Mouse (Mus musculus): Measurements from ENCODE around the gene Arih1. TPM values are rescaled to one million over a fixed set of nuclear protein-coding genes. Genes with fewer than 3 reads are reported as not detected.

The Arih1 gene
- total RNA-seq, 2 experiments from 2014 or later = 106 TPM

GRCm38 (mm10) chr9:59487331-59487730 is 913 bp upstream of the Arih1 start:
- no peak for DNase-seq (ENCODE audit: low spot score in 2 of 2)
- no peak for TF ChIP-seq CTCF (conservative IDR thresholded peaks at IDR 0.05)
- Histone ChIP-seq H3K4me3 (peak overlapping the region; percentile 55), H3K27ac (peak overlapping the region; percentile 92)

DNA sequence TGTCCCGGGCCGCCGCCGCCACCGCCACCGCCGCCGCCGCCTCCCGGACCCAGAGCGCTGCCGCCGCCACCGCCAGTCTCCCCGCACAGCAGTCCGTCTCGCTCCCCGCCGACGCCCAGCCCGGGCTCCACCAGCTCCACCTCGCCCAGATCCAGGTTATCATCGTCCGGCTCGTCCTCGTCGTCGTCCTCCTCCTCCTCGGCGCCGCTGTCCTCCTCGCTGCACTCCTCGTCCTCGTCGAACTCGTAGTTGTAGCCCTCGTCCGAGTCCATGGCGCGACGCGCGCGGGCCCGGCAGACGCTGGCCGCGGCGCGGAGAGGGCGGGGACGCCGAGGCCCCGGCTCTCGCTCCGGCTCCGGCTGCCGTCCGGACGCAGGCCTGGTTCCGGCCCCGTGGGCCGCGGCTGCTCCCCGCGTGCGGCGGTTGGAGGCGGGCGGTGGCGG is 321 bp downstream of the Arih1 start:
- TF ChIP-seq CTCF (conservative IDR thresholded peaks at IDR 0.05) = no peak
- DNase-seq (ENCODE audit: low spot score in 2 of 2) = no peak
- H3K27ac ChIP-seq = peak overlapping the region; percentile 92
- H3K4me3 ChIP-seq = peak overlapping the region; percentile 55

DNA sequence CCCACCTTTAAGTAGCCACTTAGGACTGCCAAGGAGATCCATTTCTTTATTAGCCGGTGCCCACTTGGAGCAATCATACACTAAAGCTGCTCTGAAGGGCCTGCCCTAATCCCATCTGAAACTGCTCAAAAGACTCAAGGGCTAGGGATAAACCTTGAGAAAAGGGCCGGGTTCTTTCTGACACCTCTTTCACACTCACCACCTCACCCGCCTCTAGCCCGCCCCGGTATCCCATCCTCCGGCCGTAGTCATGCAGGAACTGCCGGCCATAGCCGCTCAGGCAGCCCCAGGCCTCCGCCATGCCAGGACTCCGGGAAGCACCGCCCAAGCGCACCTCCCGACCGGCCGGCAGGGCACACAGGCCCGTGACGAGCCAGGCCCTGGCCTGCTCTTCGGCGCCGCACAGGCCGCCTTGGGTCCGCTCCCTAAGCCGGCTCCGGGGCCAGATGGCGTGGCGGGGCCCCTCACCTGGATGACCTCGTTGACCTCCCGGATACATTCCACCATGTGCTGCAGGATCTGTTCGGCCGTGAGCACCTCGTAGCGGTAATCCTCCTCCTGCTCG is 825 bp downstream of the Arih1 start:
- peak overlapping the region; percentile 92 for H3K27ac ChIP-seq
- peak overlapping the region; percentile 55 for H3K4me3 ChIP-seq
- peak; percentile 52 for TF ChIP-seq CTCF (conservative IDR thresholded peaks at IDR 0.05)
- peak; percentile 29 to 36 for DNase-seq (ENCODE audit: low spot score in 2 of 2)

DNA sequence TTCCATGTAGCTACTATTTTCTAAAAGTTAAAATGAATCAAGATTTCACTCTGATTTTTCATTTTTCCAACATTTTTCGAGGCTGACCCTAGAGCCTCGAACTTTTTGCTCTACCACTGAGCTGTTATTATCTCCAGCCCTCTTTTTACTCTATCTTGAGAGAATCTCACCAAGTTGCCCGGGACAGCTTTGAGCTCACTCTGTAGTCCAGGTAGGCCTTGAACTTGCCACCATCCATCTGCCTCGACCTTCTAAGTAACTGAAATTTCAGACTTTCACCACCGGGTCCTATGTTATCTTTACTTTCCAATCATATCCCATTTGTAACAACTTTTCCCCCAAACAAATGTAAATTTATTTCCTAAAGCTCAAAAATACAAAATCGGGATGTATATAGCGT is 1.7 kb downstream of the Arih1 start:
- no peak for TF ChIP-seq CTCF (conservative IDR thresholded peaks at IDR 0.05)

GRCm38 (mm10) chr9:59482419-59482818 is 4.0 kb downstream of the Arih1 start:
- no peak overlapping the region for H3K27ac ChIP-seq
- H3K4me3 ChIP-seq = no peak overlapping the region
- peak; percentile 77 for TF ChIP-seq CTCF (conservative IDR thresholded peaks at IDR 0.05)
- no peak for DNase-seq (ENCODE audit: low spot score in 2 of 2)

More for the DNA sequence above, 1.7 kb downstream of the Arih1 start:
- no peak for DNase-seq (ENCODE audit: low spot score in 2 of 2)
- Histone ChIP-seq H3K4me3 (peak overlapping the region; percentile 55), H3K27ac (peak overlapping the region; percentile 92)

- TF ChIP-seq CTCF (conservative IDR thresholded peaks at IDR 0.05) = no peak
- Histone ChIP-seq H3K4me3 (no peak overlapping the region), H3K27ac (no peak overlapping the region)
- DNase-seq (ENCODE audit: low spot score in 2 of 2) = no peak
Measured at GRCm38 (mm10) chr9:59476617-59477016, 9.8 kb downstream of the Arih1 start.

GRCm38 (mm10) chr9:59474838-59475237 is 11.6 kb downstream of the Arih1 start:
- H3K27ac ChIP-seq = no peak overlapping the region
- no peak for TF ChIP-seq CTCF (conservative IDR thresholded peaks at IDR 0.05)
- no peak overlapping the region for H3K4me3 ChIP-seq
- DNase-seq (ENCODE audit: low spot score in 2 of 2) = no peak

DNA sequence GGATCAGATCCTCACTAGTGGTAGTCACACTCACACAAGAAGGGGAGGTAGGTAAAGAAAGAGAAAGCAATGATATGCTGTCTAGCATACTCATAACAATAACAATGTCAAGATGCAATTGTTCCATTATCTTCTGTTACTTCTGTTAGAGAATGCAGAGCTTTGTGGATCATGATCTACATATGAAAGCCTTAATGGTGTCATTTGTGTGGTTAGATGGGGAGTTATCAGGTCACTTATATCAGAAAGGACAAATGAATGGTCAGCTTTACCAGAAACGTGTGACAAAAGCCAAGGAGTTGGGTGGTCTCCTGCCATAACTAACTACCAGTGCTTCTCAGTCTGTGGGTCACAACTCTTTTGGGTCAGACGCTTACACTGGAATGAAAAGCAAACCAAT is 13.2 kb downstream of the Arih1 start:
- TF ChIP-seq CTCF (conservative IDR thresholded peaks at IDR 0.05) = no peak
- no peak for DNase-seq (ENCODE audit: low spot score in 2 of 2)
- H3K4me3 ChIP-seq = no peak overlapping the region
- H3K27ac ChIP-seq = no peak overlapping the region

DNA sequence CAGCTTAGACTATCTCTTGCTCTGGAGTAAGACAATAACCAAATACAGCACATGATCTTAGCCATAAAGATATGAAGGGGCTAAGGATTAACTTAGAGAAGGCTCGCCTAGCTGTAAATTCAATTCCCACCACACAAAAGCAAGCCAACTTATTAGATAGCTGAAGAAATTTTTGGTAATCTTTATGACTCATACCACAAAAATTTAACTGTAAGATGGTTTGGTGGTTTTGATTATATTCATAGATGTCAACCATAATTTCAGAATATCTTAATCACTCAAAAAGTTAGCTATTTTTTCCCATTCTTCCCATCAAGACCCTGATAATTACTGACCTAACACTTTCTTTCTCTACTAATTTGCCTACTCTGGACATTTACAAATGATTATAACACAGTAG is 17.0 kb downstream of the Arih1 start:
- Histone ChIP-seq H3K4me3 (no peak overlapping the region), H3K27ac (no peak overlapping the region)
- TF ChIP-seq CTCF (conservative IDR thresholded peaks at IDR 0.05) = no peak
- DNase-seq (ENCODE audit: low spot score in 2 of 2) = no peak

DNA sequence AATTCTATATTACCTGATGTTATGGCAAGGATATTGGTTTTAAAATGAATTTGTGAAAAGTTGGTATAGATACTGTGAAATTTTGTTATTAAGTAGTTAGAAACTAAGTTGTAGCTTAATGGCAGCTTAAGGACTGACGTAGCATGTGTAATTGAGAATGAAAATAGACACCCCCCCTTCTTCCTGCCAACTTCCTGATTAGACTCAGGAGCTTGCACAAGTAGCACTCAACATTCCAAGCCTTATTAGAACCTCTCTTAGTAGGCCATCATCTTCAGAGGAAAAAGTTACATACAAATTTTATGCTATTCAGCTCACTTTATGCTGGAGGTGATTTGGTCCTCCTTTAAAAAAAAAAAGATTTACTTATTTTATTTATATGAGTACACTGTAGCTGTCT is 22.1 kb downstream of the Arih1 start:
- Histone ChIP-seq H3K4me3 (no peak overlapping the region), H3K27ac (no peak overlapping the region)
- no peak for TF ChIP-seq CTCF (conservative IDR thresholded peaks at IDR 0.05)
- no peak for DNase-seq (ENCODE audit: low spot score in 2 of 2)

DNA sequence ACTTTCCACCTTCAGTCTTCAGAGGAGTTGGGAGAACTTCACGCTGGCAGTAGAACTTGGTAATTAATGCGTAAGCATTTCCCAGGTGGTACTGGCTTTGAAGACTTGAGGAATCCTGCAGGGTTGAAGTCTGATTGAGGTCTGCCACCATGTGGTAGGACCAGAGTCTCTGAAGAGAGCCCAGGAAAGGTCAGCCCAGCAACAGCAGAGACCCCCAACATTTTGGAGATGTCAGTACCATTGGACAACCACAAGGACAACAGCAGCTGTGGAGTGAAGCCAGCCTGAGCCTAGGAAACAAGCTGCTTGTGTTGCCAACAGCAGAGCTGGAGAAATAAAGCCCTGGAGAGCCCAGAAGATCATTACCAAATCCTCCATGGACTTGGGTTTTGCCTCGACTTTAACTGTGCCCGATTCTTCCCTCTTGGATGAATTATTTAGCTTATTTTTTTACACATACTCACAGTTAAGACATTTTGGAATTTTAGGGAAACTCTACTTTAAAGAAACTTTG is 27.4 kb downstream of the Arih1 start:
- H3K4me3 ChIP-seq = no peak overlapping the region
- TF ChIP-seq CTCF (conservative IDR thresholded peaks at IDR 0.05) = peak; percentile 62
- peak overlapping the region; percentile 11; the same call in 1 of the 2 replicates for H3K27ac ChIP-seq
- peak in 1 of 2 experiments; percentile 8 for DNase-seq (ENCODE audit: low spot score in 2 of 2)

- TF ChIP-seq CTCF (conservative IDR thresholded peaks at IDR 0.05) = no peak
- H3K27ac ChIP-seq = no peak overlapping the region
- DNase-seq (ENCODE audit: low spot score in 2 of 2) = no peak
- no peak overlapping the region for H3K4me3 ChIP-seq
Measured at GRCm38 (mm10) chr9:59458416-59458815, 28.0 kb downstream of the Arih1 start.

DNA sequence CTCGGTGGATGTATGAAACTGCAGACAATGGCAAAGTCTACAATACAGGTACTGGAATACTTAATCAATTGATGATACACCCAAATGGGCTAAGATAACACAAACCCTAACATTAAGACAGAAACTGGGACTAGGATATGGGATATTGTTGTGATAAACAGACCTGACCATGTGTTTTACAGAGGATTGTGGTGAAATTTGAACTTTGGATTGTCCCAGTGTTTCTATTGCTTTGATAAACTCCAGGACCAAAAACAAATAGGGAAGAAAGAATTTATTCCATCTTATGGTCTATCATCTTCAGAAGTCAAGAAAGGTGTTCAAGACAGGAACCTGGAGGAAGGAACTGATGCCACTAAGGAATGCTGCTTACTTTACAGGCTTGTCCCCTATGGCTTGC is 28.7 kb downstream of the Arih1 start:
- H3K4me3 ChIP-seq = no peak overlapping the region
- DNase-seq (ENCODE audit: low spot score in 2 of 2) = no peak
- no peak overlapping the region for H3K27ac ChIP-seq
- TF ChIP-seq CTCF (conservative IDR thresholded peaks at IDR 0.05) = no peak

DNA sequence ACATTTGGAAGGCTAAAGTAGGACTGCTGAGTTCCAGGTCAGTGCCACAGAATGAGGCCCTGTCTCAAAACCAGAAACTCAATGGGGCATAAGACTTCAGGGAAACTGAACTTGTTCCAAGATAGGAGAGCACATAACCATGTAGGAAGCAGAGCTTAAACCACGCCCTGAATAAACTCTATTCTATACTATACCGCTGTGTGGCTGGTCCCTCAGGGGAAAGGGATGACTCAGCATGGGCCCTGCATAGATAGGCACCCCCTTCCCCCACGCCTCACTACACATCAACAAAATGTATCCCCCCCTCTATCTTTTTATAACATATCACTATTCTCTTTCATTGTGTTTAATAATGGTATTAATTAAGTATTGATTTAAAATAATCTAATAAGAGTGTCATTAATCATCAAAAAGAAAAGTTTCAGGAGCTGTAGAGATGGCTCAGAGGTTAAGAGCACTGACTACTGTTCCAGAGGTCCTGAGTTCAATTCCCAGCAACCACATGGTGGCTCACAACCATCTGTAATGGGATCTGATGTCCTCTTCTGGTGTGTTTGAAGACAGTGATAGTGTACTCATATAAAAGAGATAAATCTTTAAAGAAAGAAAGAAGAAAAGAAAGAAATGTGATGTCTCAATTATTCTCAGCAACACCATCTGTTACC is 30.9 kb downstream of the Arih1 start:
- no peak for DNase-seq (ENCODE audit: low spot score in 2 of 2)
- TF ChIP-seq CTCF (conservative IDR thresholded peaks at IDR 0.05) = no peak
- Histone ChIP-seq H3K4me3 (no peak overlapping the region), H3K27ac (no peak overlapping the region)

Data from layer of hippocampus, adult 2 months (tissue).